Mouse (Mus musculus) embryonic fibroblast, embryonic 13.5 days (primary cell): ENCODE results near the gene Als2. TPM values are rescaled to one million over a fixed set of nuclear protein-coding genes. Genes with fewer than 3 reads are reported as not detected.

Experiments used
- H3K27ac ChIP-seq: 2 replicates; pipeline ENCODE4 v1.5.1; 2012; ENCODE audit warnings: low read length, control low read depth, inconsistent platforms; ENCODE audit not compliant: insufficient read depth
- H3K4me1 ChIP-seq: 2 replicates; pipeline ENCODE4 v1.6.1; 2011; ENCODE audit warnings: low read length; ENCODE audit not compliant: control insufficient read depth, insufficient read depth
- H3K4me3 ChIP-seq: 2 replicates; pipeline ENCODE4 v1.5.1; 2011; ENCODE audit warnings: mild to moderate bottlenecking, control low read depth, low read length; ENCODE audit not compliant: insufficient read depth
- CTCF ChIP-seq: IDR thresholded peaks from 2 replicates; pipeline ENCODE4 v1.5.1; 2011; ENCODE audit warnings: mild to moderate bottlenecking, control low read depth, low read length, moderate library complexity, borderline replicate concordance; ENCODE audit not compliant: insufficient read depth
- POLR2A ChIP-seq: IDR thresholded peaks from 2 replicates; pipeline ENCODE4 v1.6.1; 2011; ENCODE audit warnings: low read depth, mild to moderate bottlenecking, control low read depth, low read length, moderate library complexity
- polyA plus RNA-seq: library from polyadenylated mRNA; stranded (reverse); fragments of >200 nt; gene quantifications from 2 replicates; pipeline ENCODE4 v1.2.4, GENCODE M21; 2011; ENCODE audit warnings: low read depth; ENCODE audit not compliant: missing spikeins, insufficient read length

The Als2 gene
- polyA plus RNA-seq, 1 experiment, result 9.3 TPM

- Histone ChIP-seq H3K4me3 (no peak overlapping the region), H3K27ac (no peak overlapping the region), H3K4me1 (no peaks in the 10 kb centered on the region)
- TF ChIP-seq POLR2A (no peak), CTCF (no peak)
Observed at GRCm38 (mm10) chr1:59212076-59212779, 24.8 kb downstream of the Als2 start.

GRCm38 (mm10) chr1:59211651-59212050, 25.4 kb downstream of the Als2 start:
- Histone ChIP-seq H3K27ac (no peak overlapping the region), H3K4me1 (no peaks in the 10 kb centered on the region), H3K4me3 (no peak overlapping the region)
- TF ChIP-seq CTCF (no peak), POLR2A (no peak)

- H3K4me3 ChIP-seq, result no peak overlapping the region
- H3K4me1 ChIP-seq, result no peaks in the 10 kb centered on the region
- TF ChIP-seq POLR2A (no peak), CTCF (no peak)
- H3K27ac ChIP-seq, result no peak overlapping the region
Observed at GRCm38 (mm10) chr1:59208331-59208730, 28.7 kb downstream of the Als2 start.

GRCm38 (mm10) chr1:59204489-59204888, 32.5 kb downstream of the Als2 start:
- TF ChIP-seq CTCF (no peak), POLR2A (no peak)
- Histone ChIP-seq H3K4me1 (no peaks in the 10 kb centered on the region), H3K27ac (no peak overlapping the region), H3K4me3 (no peak overlapping the region)

GRCm38 (mm10) chr1:59202367-59202766, 34.7 kb downstream of the Als2 start:
- Histone ChIP-seq H3K4me1 (no peaks in the 10 kb centered on the region), H3K4me3 (no peak overlapping the region), H3K27ac (no peak overlapping the region)
- TF ChIP-seq POLR2A (no peak), CTCF (no peak)

GRCm38 (mm10) chr1:59201561-59201960, 35.5 kb downstream of the Als2 start:
- TF ChIP-seq POLR2A (no peak), CTCF (no peak)
- Histone ChIP-seq H3K4me1 (no peaks in the 10 kb centered on the region), H3K27ac (no peak overlapping the region), H3K4me3 (no peak overlapping the region)

- H3K4me1 ChIP-seq, result no peaks in the 10 kb centered on the region
- H3K4me3 ChIP-seq, result no peak overlapping the region
- H3K27ac ChIP-seq, result no peak overlapping the region
- no peak for TF ChIP-seq CTCF
- no peak for TF ChIP-seq POLR2A
Observed at GRCm38 (mm10) chr1:59200960-59201359, 36.1 kb downstream of the Als2 start.

GRCm38 (mm10) chr1:59194979-59195378, 42.1 kb downstream of the Als2 start:
- TF ChIP-seq CTCF, result no peak
- no peak for TF ChIP-seq POLR2A
- H3K4me3 ChIP-seq, result no peak overlapping the region
- H3K4me1 ChIP-seq, result no peaks in the 10 kb centered on the region
- no peak overlapping the region for H3K27ac ChIP-seq

- H3K27ac ChIP-seq, result no peak overlapping the region
- no peaks in the 10 kb centered on the region for H3K4me1 ChIP-seq
- TF ChIP-seq POLR2A (no peak), CTCF (no peak)
- H3K4me3 ChIP-seq, result no peak overlapping the region
Observed at GRCm38 (mm10) chr1:59187786-59188185, 49.2 kb downstream of the Als2 start.

GRCm38 (mm10) chr1:59186317-59186716, 50.7 kb downstream of the Als2 start:
- no peaks in the 10 kb centered on the region for H3K4me1 ChIP-seq
- H3K4me3 ChIP-seq, result no peak overlapping the region
- H3K27ac ChIP-seq, result no peak overlapping the region
- no peak for TF ChIP-seq POLR2A
- no peak for TF ChIP-seq CTCF
